In the genomic region with DNA sequence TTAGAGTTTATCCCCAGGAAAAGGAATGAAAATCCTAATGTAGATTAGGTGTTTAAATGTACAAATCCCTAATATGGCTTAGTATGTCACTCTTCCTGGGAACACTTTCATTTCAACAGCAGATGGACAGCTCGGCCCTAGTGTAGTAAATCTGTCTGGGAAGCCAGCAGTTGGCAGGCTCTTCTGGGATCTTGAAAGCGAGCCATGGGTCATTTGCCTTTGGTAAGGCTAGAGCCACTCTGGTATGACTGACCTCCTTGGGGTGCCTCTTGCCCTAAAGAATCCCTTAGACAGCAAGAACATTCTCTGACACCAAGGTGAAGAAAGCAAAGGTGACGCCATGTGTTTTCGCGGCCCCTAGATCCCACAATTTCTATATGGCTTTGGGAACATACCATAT, we compare ENCODE assay signal across 13 mouse cellular contexts.
DNase-seq lines count a peak whose midpoint lies in the region; ATAC-seq lines count a peak whose summit lies in the region.
"Had no signal": no experiment of that assay in that cellular context is flagged by ENCODE, and none has a peak within 500 bp of the region (broad histone marks: within the 10 kb centered on the region; RNA-seq: fewer than 3 reads in every experiment).

No protein-coding gene starts in this region.

- no peaks in the 10 kb centered on the region for H3K9me3 ChIP-seq in intestine, embryonic 15.5 days
- H3K9me3 ChIP-seq: forebrain, embryonic 10.5 days; lung, embryonic 15.5 days; midbrain, embryonic 15.5 days had no signal

- no peak overlapping the region for H3K4me2 ChIP-seq in intestine, embryonic 15.5 days (replicated peaks)
- H3K4me2 ChIP-seq: liver, embryonic 12.5 days; lung, embryonic 15.5 days; midbrain, embryonic 15.5 days had no signal

- no peaks in the 10 kb centered on the region for H3K27me3 ChIP-seq in intestine, embryonic 15.5 days (replicated peaks)
- H3K27me3 ChIP-seq: liver, embryonic 12.5 days; lung, embryonic 15.5 days; midbrain, embryonic 15.5 days had no signal

- 96% methylated on average over 5 of the region's 5 CpGs for WGBS in intestine, embryonic 15.5 days

- H3K36me3 ChIP-seq in intestine, embryonic 15.5 days, result no peaks in the 10 kb centered on the region
- H3K36me3 ChIP-seq: forebrain, embryonic 10.5 days; liver, embryonic 12.5 days; lung, embryonic 15.5 days had no signal

- H3K4me1 ChIP-seq in intestine, embryonic 15.5 days (replicated peaks), result no peaks in the 10 kb centered on the region
- H3K4me1 ChIP-seq: forebrain, embryonic 10.5 days; liver, embryonic 12.5 days; lung, embryonic 15.5 days; midbrain, embryonic 15.5 days had no signal

- intact Hi-C loops in gastrocnemius, postnatal 14 days (cut with DNase I; ENCODE audit: low total_unique reads), result no loop called here

- no peak for ATAC-seq in intestine, embryonic 15.5 days
- ATAC-seq: intestine, embryonic 16.5 days; liver, embryonic 12.5 days; midbrain, embryonic 15.5 days had no signal

- H3K4me3 ChIP-seq in intestine, embryonic 15.5 days (replicated peaks), result no peak overlapping the region
- H3K4me3 ChIP-seq: forebrain, embryonic 10.5 days; liver, embryonic 12.5 days; lung, embryonic 15.5 days; midbrain, embryonic 15.5 days had no signal

- H3K27ac ChIP-seq in intestine, embryonic 15.5 days, result no peak overlapping the region
- H3K27ac ChIP-seq: forebrain, embryonic 10.5 days; liver, embryonic 12.5 days; lung, embryonic 15.5 days; midbrain, embryonic 15.5 days had no signal

- DNase-seq in adrenal gland, adult 2 months, result peak; percentile 7
- no peak for DNase-seq in adrenal gland, adult 18-20 months (ENCODE audit: low spot score in 2 of 2)
- peak; percentile 48 to 53 for DNase-seq in kidney, adult 8-10 months
- no peak for DNase-seq in kidney, postnatal 4 days
- peak; percentile 20 for DNase-seq in cerebellum, adult 8-10 months
- peak; percentile 23 for DNase-seq in gastrocnemius, postnatal 14 days
- no peak for DNase-seq in thymus, adult 18-20 months

- H3K9ac ChIP-seq in intestine, embryonic 15.5 days, result no peak overlapping the region
- H3K9ac ChIP-seq: liver, embryonic 12.5 days; lung, embryonic 15.5 days; midbrain, embryonic 15.5 days had no signal

Comparison
In these comparisons a context has a peak if more than half of its experiments do, and no peak if none do; other contexts are left out.
1. DNase-seq: peak in adrenal gland, adult 2 months (single experiment), kidney, adult 8-10 months (2 of 2), cerebellum, adult 8-10 months (single experiment) and gastrocnemius, postnatal 14 days (single experiment); none in adrenal gland, adult 18-20 months (0 of 2), kidney, postnatal 4 days (0 of 2) and thymus, adult 18-20 months (0 of 2).